Mouse (Mus musculus): Measurements from ENCODE around the gene Coq5. TPM values are rescaled to one million over a fixed set of nuclear protein-coding genes. Genes with fewer than 3 reads are reported as not detected.
A peak's percentile ranks its signal among the peaks of the same experiment; 100 is the strongest.

The Coq5 gene
- total and polyA plus RNA-seq, 3 experiments = 23.4 to 51.6 (median 42.9) TPM

- no peaks in the 10 kb centered on the region for H3K9me3 ChIP-seq (replicated peaks)
- TF ChIP-seq CTCF (IDR thresholded peaks at IDR 0.05; ENCODE audit: low read depth, low read length) (no peak), TAL1 (conservative IDR thresholded peaks at IDR 0.05; ENCODE audit: low read depth, low read length) (no peak), GATA1 (IDR thresholded peaks at IDR 0.05; ENCODE audit: borderline replicate concordance, low read length) (no peak), GATA2 (IDR thresholded peaks at IDR 0.05; ENCODE audit: borderline replicate concordance, low read depth, low read length) (no peak), POLR2AphosphoS5 (IDR thresholded peaks at IDR 0.05; ENCODE audit: insufficient replicate concordance, low read depth, low read length) (no peak)
- H3K27me3 ChIP-seq (ENCODE audit: insufficient read depth, low read length) = no peaks in the 10 kb centered on the region
- peaks cover 40% of the 10 kb centered on the region for H3K4me1 ChIP-seq (ENCODE audit: insufficient read depth, low read depth, low read length)
- peak overlapping the region; percentile 97 for H3K4me3 ChIP-seq (ENCODE audit: low read depth, low read length)
- peaks cover 38% of the 10 kb centered on the region for H3K36me3 ChIP-seq (replicated peaks)
- DNase-seq (ENCODE audit: low spot score) (no peak), ATAC-seq (ENCODE audit: extremely low read depth, insufficient number of reproducible peaks, low FRiP score, poor library complexity, severe bottlenecking) (no peak)
Observed at GRCm38 (mm10) chr5:115326256-115326831, 46.9 kb downstream of the Coq5 start.

- TF ChIP-seq GATA1 (IDR thresholded peaks at IDR 0.05; ENCODE audit: borderline replicate concordance, low read length) (no peak), CTCF (IDR thresholded peaks at IDR 0.05; ENCODE audit: low read depth, low read length) (no peak), GATA2 (IDR thresholded peaks at IDR 0.05; ENCODE audit: borderline replicate concordance, low read depth, low read length) (no peak), POLR2AphosphoS5 (IDR thresholded peaks at IDR 0.05; ENCODE audit: insufficient replicate concordance, low read depth, low read length) (no peak), TAL1 (conservative IDR thresholded peaks at IDR 0.05; ENCODE audit: low read depth, low read length) (no peak)
Observed at GRCm38 (mm10) chr5:115326875-115327609, 47.6 kb downstream of the Coq5 start, which contains the start of gene Srsf9. Gene Srsf9 (plus strand): TSS chr5:115327177.

GRCm38 (mm10) chr5:115327610-115328548 is 48.4 kb downstream of the Coq5 start:
- Histone ChIP-seq H3K9me3 (replicated peaks) (no peaks in the 10 kb centered on the region), H3K27me3 (ENCODE audit: insufficient read depth, low read length) (no peaks in the 10 kb centered on the region), H3K4me3 (ENCODE audit: low read depth, low read length) (peak overlapping the region; percentile 97), H3K36me3 (replicated peaks) (peaks cover 53% of the 10 kb centered on the region), H3K4me1 (ENCODE audit: insufficient read depth, low read depth, low read length) (peaks cover 52% of the 10 kb centered on the region)
- ATAC-seq (ENCODE audit: extremely low read depth, insufficient number of reproducible peaks, low FRiP score, poor library complexity, severe bottlenecking) = no peak
- peak; percentile 44 for DNase-seq (ENCODE audit: low spot score)
- TF ChIP-seq GATA1 (IDR thresholded peaks at IDR 0.05; ENCODE audit: borderline replicate concordance, low read length) (no peak), CTCF (IDR thresholded peaks at IDR 0.05; ENCODE audit: low read depth, low read length) (no peak), GATA2 (IDR thresholded peaks at IDR 0.05; ENCODE audit: borderline replicate concordance, low read depth, low read length) (no peak), TAL1 (conservative IDR thresholded peaks at IDR 0.05; ENCODE audit: low read depth, low read length) (no peak), POLR2AphosphoS5 (IDR thresholded peaks at IDR 0.05; ENCODE audit: insufficient replicate concordance, low read depth, low read length) (no peak)

More at GRCm38 (mm10) chr5:115326875-115327609, 47.6 kb downstream of the Coq5 start, which contains the start of gene Srsf9:
- peak; percentile 77 for ATAC-seq (ENCODE audit: extremely low read depth, insufficient number of reproducible peaks, low FRiP score, poor library complexity, severe bottlenecking)
- no peaks in the 10 kb centered on the region for H3K27me3 ChIP-seq (ENCODE audit: insufficient read depth, low read length)
- H3K36me3 ChIP-seq (replicated peaks) = peaks cover 45% of the 10 kb centered on the region
- H3K9me3 ChIP-seq (replicated peaks) = no peaks in the 10 kb centered on the region
- peak within 1 kb of the TSS; percentile 97 for H3K4me3 ChIP-seq (ENCODE audit: low read depth, low read length)
- H3K4me1 ChIP-seq (ENCODE audit: insufficient read depth, low read depth, low read length) = peaks cover 44% of the 10 kb centered on the region
- peak; percentile 87 for DNase-seq (ENCODE audit: low spot score)

- ATAC-seq (ENCODE audit: extremely low read depth, insufficient number of reproducible peaks, low FRiP score, poor library complexity, severe bottlenecking) (no peak), DNase-seq (ENCODE audit: low spot score) (no peak)
- Histone ChIP-seq H3K4me3 (ENCODE audit: low read depth, low read length) (no peak overlapping the region), H3K4me1 (ENCODE audit: insufficient read depth, low read depth, low read length) (peaks cover 74% of the 10 kb centered on the region), H3K27me3 (ENCODE audit: insufficient read depth, low read length) (no peaks in the 10 kb centered on the region), H3K36me3 (replicated peaks) (peaks cover 76% of the 10 kb centered on the region), H3K9me3 (replicated peaks) (no peaks in the 10 kb centered on the region)
- no peak for TF ChIP-seq CTCF (IDR thresholded peaks at IDR 0.05; ENCODE audit: low read depth, low read length)
- TF ChIP-seq GATA2 (IDR thresholded peaks at IDR 0.05; ENCODE audit: borderline replicate concordance, low read depth, low read length) = no peak
- no peak for TF ChIP-seq TAL1 (conservative IDR thresholded peaks at IDR 0.05; ENCODE audit: low read depth, low read length)
- no peak for TF ChIP-seq GATA1 (IDR thresholded peaks at IDR 0.05; ENCODE audit: borderline replicate concordance, low read length)
Observed at GRCm38 (mm10) chr5:115330955-115331354, 51.5 kb downstream of the Coq5 start.

GRCm38 (mm10) chr5:115333626-115334025 is 54.2 kb downstream of the Coq5 start:
- Histone ChIP-seq H3K9me3 (replicated peaks) (no peaks in the 10 kb centered on the region), H3K36me3 (replicated peaks) (peaks cover 98% of the 10 kb centered on the region), H3K4me3 (ENCODE audit: low read depth, low read length) (no peak overlapping the region), H3K4me1 (ENCODE audit: insufficient read depth, low read depth, low read length) (peaks cover 80% of the 10 kb centered on the region), H3K27me3 (ENCODE audit: insufficient read depth, low read length) (no peaks in the 10 kb centered on the region)
- no peak for DNase-seq (ENCODE audit: low spot score)
- peak; percentile 40; the same call in 1 of the 2 replicates for ATAC-seq (ENCODE audit: extremely low read depth, insufficient number of reproducible peaks, low FRiP score, poor library complexity, severe bottlenecking)
- TF ChIP-seq TAL1 (conservative IDR thresholded peaks at IDR 0.05; ENCODE audit: low read depth, low read length) (no peak), POLR2AphosphoS5 (IDR thresholded peaks at IDR 0.05; ENCODE audit: insufficient replicate concordance, low read depth, low read length) (no peak), GATA1 (IDR thresholded peaks at IDR 0.05; ENCODE audit: borderline replicate concordance, low read length) (no peak), CTCF (IDR thresholded peaks at IDR 0.05; ENCODE audit: low read depth, low read length) (no peak), GATA2 (IDR thresholded peaks at IDR 0.05; ENCODE audit: borderline replicate concordance, low read depth, low read length) (no peak)
